In genomic region chr2:5170815-5171214, GRCm38 (mm10) we compare ENCODE assay signal across 21 mouse cellular contexts. TPM values are rescaled to one million over a fixed set of nuclear protein-coding genes. Genes with fewer than 3 reads are reported as not detected.
DNase-seq lines count a peak whose midpoint lies in the region; ATAC-seq and TF ChIP-seq lines count a peak whose summit lies in the region.
"Had no signal": no experiment of that assay in that cellular context is flagged by ENCODE, and none has a peak within 500 bp of the region (broad histone marks: within the 10 kb centered on the region; RNA-seq: fewer than 3 reads in every experiment).

No protein-coding gene starts in this region.

- no peaks in the 10 kb centered on the region for H3K27me3 ChIP-seq in stomach, embryonic 14.5 days (ENCODE audit: control insufficient read depth, insufficient read depth, low read length)
- no peaks in the 10 kb centered on the region for H3K27me3 ChIP-seq in kidney, embryonic 14.5 days (ENCODE audit: control insufficient read depth, insufficient read depth, low read length)
- H3K27me3 ChIP-seq in kidney, embryonic 15.5 days, result no peaks in the 10 kb centered on the region
- H3K27me3 ChIP-seq: heart, embryonic 13.5 days; liver, embryonic 15.5 days had no signal

- peak overlapping the region; percentile 43; the same call in 1 of the 2 replicates for H3K27ac ChIP-seq in gastrocnemius, adult 2 months
- peak overlapping the region; percentile 59; the same call in 1 of the 2 replicates for H3K27ac ChIP-seq in stomach, embryonic 14.5 days (ENCODE audit: low read length)
- no peak overlapping the region for H3K27ac ChIP-seq in kidney, embryonic 14.5 days (ENCODE audit: low read depth, low read length)
- no peak overlapping the region for H3K27ac ChIP-seq in kidney, embryonic 15.5 days
- H3K27ac ChIP-seq: heart, embryonic 13.5 days; hindbrain, embryonic 14.5 days; liver, embryonic 15.5 days; macrophage had no signal

- no peak for TF ChIP-seq CTCF in gastrocnemius, adult 2 months (IDR thresholded peaks at IDR 0.05)

- intact Hi-C loops in gastrocnemius, adult 2 months (cut with DNase I), result no loop called here
- intact Hi-C loops in gastrocnemius, postnatal 14 days (cut with DNase I; ENCODE audit: low total_unique reads), result no loop called here

- 53% methylated on average over 4 of the region's 4 CpGs for WGBS in stomach, embryonic 14.5 days
- 82% methylated on average over 4 of the region's 4 CpGs for WGBS in kidney, embryonic 14.5 days
- WGBS in kidney, embryonic 15.5 days, result 78% methylated on average over 4 of the region's 4 CpGs

- H3K9ac ChIP-seq in stomach, embryonic 14.5 days (replicated peaks; ENCODE audit: low read depth, low read length), result no peak overlapping the region
- no peak overlapping the region for H3K9ac ChIP-seq in kidney, embryonic 14.5 days (ENCODE audit: low read depth, low read length)
- no peak overlapping the region for H3K9ac ChIP-seq in kidney, embryonic 15.5 days
- H3K9ac ChIP-seq: heart, embryonic 13.5 days; hindbrain, embryonic 14.5 days; liver, embryonic 15.5 days had no signal

- peak; percentile 18 for ATAC-seq in CD4-positive, CD25-positive, alpha-beta regulatory T cell, adult 4 months
- ATAC-seq in stomach, embryonic 14.5 days (ENCODE audit: insufficient number of reproducible peaks, insufficient read depth, low FRiP score, low read depth), result no peak
- no peak for ATAC-seq in kidney, embryonic 14.5 days (ENCODE audit: low FRiP score, low TSS enrichment)
- no peak for ATAC-seq in kidney, embryonic 15.5 days (replicated peaks; ENCODE audit: low FRiP score)
- ATAC-seq: forebrain, embryonic 14.5 days had no signal

- no peaks in the 10 kb centered on the region for H3K9me3 ChIP-seq in stomach, embryonic 14.5 days (ENCODE audit: control insufficient read depth, low read depth, low read length)
- H3K9me3 ChIP-seq in kidney, embryonic 14.5 days (ENCODE audit: control insufficient read depth, low read length), result no peaks in the 10 kb centered on the region
- H3K9me3 ChIP-seq in kidney, embryonic 15.5 days (replicated peaks), result no peaks in the 10 kb centered on the region
- H3K9me3 ChIP-seq: heart, embryonic 13.5 days; liver, embryonic 15.5 days had no signal

- no peaks in the 10 kb centered on the region for H3K36me3 ChIP-seq in stomach, embryonic 14.5 days (ENCODE audit: control insufficient read depth, insufficient read depth, low read length)
- H3K36me3 ChIP-seq in kidney, embryonic 14.5 days (ENCODE audit: control insufficient read depth, insufficient read depth, low read length), result no peaks in the 10 kb centered on the region
- no peaks in the 10 kb centered on the region for H3K36me3 ChIP-seq in kidney, embryonic 15.5 days
- H3K36me3 ChIP-seq: heart, embryonic 13.5 days; liver, embryonic 15.5 days had no signal

- H3K4me1 ChIP-seq in stomach, embryonic 14.5 days (ENCODE audit: control insufficient read depth, insufficient read depth, low read length), result no peaks in the 10 kb centered on the region
- no peaks in the 10 kb centered on the region for H3K4me1 ChIP-seq in kidney, embryonic 14.5 days (ENCODE audit: control insufficient read depth, insufficient read depth, low read length)
- no peaks in the 10 kb centered on the region for H3K4me1 ChIP-seq in kidney, embryonic 15.5 days
- H3K4me1 ChIP-seq: liver, embryonic 15.5 days had no signal

- no peak overlapping the region for H3K4me2 ChIP-seq in stomach, embryonic 14.5 days (replicated peaks; ENCODE audit: low read depth, low read length)
- H3K4me2 ChIP-seq in kidney, embryonic 14.5 days (replicated peaks; ENCODE audit: low read depth, low read length), result no peak overlapping the region
- H3K4me2 ChIP-seq in kidney, embryonic 15.5 days, result no peak overlapping the region
- H3K4me2 ChIP-seq: heart, embryonic 13.5 days; hindbrain, embryonic 14.5 days; liver, embryonic 15.5 days; midbrain, embryonic 11.5 days had no signal

- no peak overlapping the region for H3K4me3 ChIP-seq in gastrocnemius, adult 2 months
- no peak overlapping the region for H3K4me3 ChIP-seq in stomach, embryonic 14.5 days (ENCODE audit: low read depth, low read length)
- no peak overlapping the region for H3K4me3 ChIP-seq in kidney, embryonic 14.5 days (ENCODE audit: low read length)
- H3K4me3 ChIP-seq in kidney, embryonic 15.5 days (replicated peaks), result no peak overlapping the region
- H3K4me3 ChIP-seq: heart, embryonic 13.5 days; liver, embryonic 15.5 days had no signal

- no peak for DNase-seq in gastrocnemius, adult 2 months
- DNase-seq in gastrocnemius, postnatal 14 days, result no peak
- DNase-seq in brain, adult 2 months (ENCODE audit: low read depth, low spot score), result peak; percentile 54
- DNase-seq: adrenal gland, postnatal 14 days; cerebellum, adult 11-12 months; cerebellum, postnatal 14 days; embryo, embryonic 11 days; kidney, adult 18-20 months; kidney, postnatal 14 days; retina, postnatal 1 day; thymus, adult 2 months had no signal

RNA-seq across cellular contexts. Expression of gene Ccdc3, which starts 33.2 kb away (rescaled TPM):
- total RNA-seq in gastrocnemius, adult 2 months (2021), result 10 to 100 TPM in 1 of 2 experiments, 1 to 10 TPM in 1; 4.1 to 10.7 TPM
- 1 to 10 TPM; 7.5 to 8.8 TPM for total RNA-seq in gastrocnemius, postnatal 14 days (2021)
- not detected for polyA plus RNA-seq in CD4-positive, CD25-positive, alpha-beta regulatory T cell, adult 4 months (2017; shearing (Covaris generic))
- polyA plus RNA-seq in stomach, embryonic 14.5 days (2014; fragmentation: Nextera tagmentation; extraction: Ambion mirVana), result 22.7 and 28.9 TPM in 2 replicates
- polyA plus RNA-seq in kidney, embryonic 14.5 days (2014; fragmentation: Nextera tagmentation; extraction: Ambion mirVana), result 6.7 and 12.4 TPM in 2 replicates
- 12.6 and 15.8 TPM in 2 replicates for polyA plus RNA-seq in kidney, embryonic 15.5 days (2015; fragmentation: Nextera tagmentation; extraction: Ambion mirVana)
- polyA plus RNA-seq: macrophage had no signal

Comparison
In these comparisons a context has a peak if more than half of its experiments do, and no peak if none do; other contexts are left out.
1. H3K27ac ChIP-seq: peak in gastrocnemius, adult 2 months (single experiment) and stomach, embryonic 14.5 days (single experiment); none in kidney, embryonic 14.5 days (single experiment) and kidney, embryonic 15.5 days (single experiment).